Mouse (Mus musculus) midbrain, embryonic 13.5 days (tissue): ENCODE data around the gene Tvp23b. TPM values are rescaled to one million over a fixed set of nuclear protein-coding genes. Genes with fewer than 3 reads are reported as not detected.

ENCODE experiments used
- ATAC-seq: fragments of 200-750 bp; cut with Nextera tagmentation; 2 replicates; pipeline ENCODE4 v1.8.0; 2017; ENCODE audit warnings: mild to moderate bottlenecking, moderate TSS enrichment, moderate library complexity
- H3K27ac ChIP-seq: fragments of 300-500 bp; sonication (generic); 2 replicates; pipeline ENCODE4 v1.5.1; 2015; ENCODE audit warnings: inconsistent platforms, mild to moderate bottlenecking, moderate library complexity
- H3K27me3 ChIP-seq: fragments of 300-500 bp; sonication (generic); 2 replicates; pipeline ENCODE4 v1.6.1; 2015; ENCODE audit warnings: mild to moderate bottlenecking, inconsistent platforms
- H3K36me3 ChIP-seq: fragments of 300-500 bp; sonication (generic); 2 replicates; pipeline ENCODE4 v1.6.1; 2015; ENCODE audit warnings: mild to moderate bottlenecking, inconsistent platforms
- H3K4me1 ChIP-seq: fragments of 300-500 bp; sonication (generic); replicated peaks from 2 replicates; pipeline ENCODE4 v1.6.1; 2015; ENCODE audit warnings: inconsistent platforms
- H3K4me2 ChIP-seq: fragments of 300-500 bp; sonication (generic); replicated peaks from 2 replicates; pipeline ENCODE4 v1.6.1; 2015; ENCODE audit warnings: moderate library complexity, mild to moderate bottlenecking, inconsistent platforms
- H3K4me3 ChIP-seq: fragments of 300-500 bp; sonication (generic); replicated peaks from 2 replicates; pipeline ENCODE4 v1.5.1; 2015; ENCODE audit warnings: mild to moderate bottlenecking, inconsistent platforms
- H3K9ac ChIP-seq: fragments of 300-500 bp; sonication (generic); replicated peaks from 2 replicates; pipeline ENCODE4 v1.6.1; 2015; ENCODE audit warnings: mild to moderate bottlenecking, inconsistent platforms
- H3K9me3 ChIP-seq: fragments of 300-500 bp; sonication (generic); 2 replicates; pipeline ENCODE4 v1.6.1; 2016; ENCODE audit warnings: mild to moderate bottlenecking, inconsistent platforms
- WGBS: fragments of 180-500 bp; shearing (Covaris S2); methylation state at CpG from one replicate; pipeline ENCODE4 v1.1.7; 2015; 5-methylcytosine and 5-hydroxymethylcytosine counted together
- polyA plus RNA-seq: library from polyadenylated mRNA; unstranded; fragments of >200 nt; fragmentation: Nextera tagmentation; extraction: Ambion mirVana; gene quantifications from 2 replicates; pipeline ENCODE4 v1.2.1, GENCODE M21; 2015

Gene Tvp23b
- polyA plus RNA-seq, 1 experiment from 2014 or later: 55.2 TPM

DNA sequence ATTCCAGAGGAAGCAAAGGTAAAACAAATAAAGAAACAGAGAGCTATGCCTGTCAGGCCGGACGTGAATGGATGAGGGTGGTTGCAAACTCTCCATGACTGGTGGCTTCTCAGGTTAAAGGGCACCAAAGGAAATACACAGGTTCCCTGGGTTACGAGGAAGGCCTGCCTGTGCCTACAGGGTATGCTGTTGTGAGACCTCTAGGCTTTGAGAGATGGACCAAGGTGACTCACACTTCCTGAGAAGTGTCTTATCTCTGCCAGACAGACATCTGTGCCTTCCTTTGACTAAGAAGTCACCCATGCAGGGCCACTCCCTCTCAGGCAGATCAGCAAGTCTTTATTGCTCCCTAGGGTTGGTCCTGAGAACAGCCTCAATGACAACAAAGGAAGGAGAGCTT is 50.5 kb downstream of the Tvp23b start:
- H3K4me1 ChIP-seq: no peaks in the 10 kb centered on the region
- WGBS: 80% methylated on average over 3 of the region's 3 CpGs

DNA sequence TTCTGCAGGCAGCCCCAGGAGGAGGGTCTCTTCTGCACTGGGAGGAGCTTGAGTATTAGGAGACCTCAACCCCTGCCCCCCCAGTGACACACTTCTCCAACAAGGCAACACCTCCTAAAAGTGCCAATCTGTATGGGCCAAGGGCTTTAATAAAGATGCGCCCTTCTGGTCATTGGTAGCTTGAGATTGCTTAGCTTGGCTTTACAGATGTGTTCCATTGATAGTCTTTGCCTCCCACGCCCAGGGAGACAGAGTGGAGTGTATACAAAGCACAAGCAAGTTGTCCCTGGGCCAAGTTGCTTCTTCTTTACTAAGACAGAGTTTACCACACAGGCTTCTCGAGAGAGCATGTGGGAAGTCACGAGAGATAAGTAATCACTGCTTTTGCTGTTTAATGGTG is 51.3 kb downstream of the Tvp23b start:
- Histone ChIP-seq H3K9me3 (0 out of 2 replicates have a peak, but pooled peaks cover 3% of the 10 kb centered on the region), H3K27ac (no peak overlapping the region), H3K9ac (no peak overlapping the region), H3K4me3 (no peak overlapping the region), H3K27me3 (no peaks in the 10 kb centered on the region), H3K4me2 (no peak overlapping the region), H3K4me1 (no peaks in the 10 kb centered on the region), H3K36me3 (no peaks in the 10 kb centered on the region)
- no peak for ATAC-seq
- 86% methylated on average over 4 of the region's 4 CpGs for WGBS

More for the DNA sequence above, 50.5 kb downstream of the Tvp23b start:
- Histone ChIP-seq H3K27ac (no peak overlapping the region), H3K4me3 (no peak overlapping the region), H3K9ac (no peak overlapping the region), H3K27me3 (no peaks in the 10 kb centered on the region), H3K4me2 (no peak overlapping the region), H3K36me3 (no peaks in the 10 kb centered on the region), H3K9me3 (0 out of 2 replicates have a peak, but pooled peaks cover 3% of the 10 kb centered on the region)
- ATAC-seq: no peak

DNA sequence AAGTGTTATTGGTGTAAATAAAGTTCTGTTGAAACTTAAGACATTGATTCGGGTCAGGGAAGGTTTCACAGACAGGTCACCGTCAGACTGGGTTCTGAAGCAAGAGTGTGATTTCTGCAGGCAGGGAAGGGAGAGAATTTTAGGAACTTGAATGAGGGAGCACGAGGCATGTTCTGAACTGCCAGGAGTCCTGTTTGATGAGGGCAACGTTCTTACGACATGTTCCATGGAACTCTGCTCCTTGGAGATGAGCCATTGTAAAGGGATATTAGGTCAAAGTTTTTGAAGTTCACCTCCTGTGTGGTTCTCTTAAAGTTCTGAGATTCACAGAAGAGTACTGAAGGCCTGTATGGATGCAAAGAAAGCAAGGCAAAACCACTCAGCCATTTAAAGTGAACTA is 51.9 kb downstream of the Tvp23b start:
- no peak overlapping the region for H3K27ac ChIP-seq
- H3K27me3 ChIP-seq: no peaks in the 10 kb centered on the region
- no peaks in the 10 kb centered on the region for H3K36me3 ChIP-seq
- H3K4me3 ChIP-seq: no peak overlapping the region
- no peak overlapping the region for H3K9ac ChIP-seq
- no peak for ATAC-seq
- 94% methylated on average over 5 of the region's 5 CpGs for WGBS
- 0 out of 2 replicates have a peak, but pooled peaks cover 3% of the 10 kb centered on the region for H3K9me3 ChIP-seq
- no peaks in the 10 kb centered on the region for H3K4me1 ChIP-seq
- H3K4me2 ChIP-seq: no peak overlapping the region

DNA sequence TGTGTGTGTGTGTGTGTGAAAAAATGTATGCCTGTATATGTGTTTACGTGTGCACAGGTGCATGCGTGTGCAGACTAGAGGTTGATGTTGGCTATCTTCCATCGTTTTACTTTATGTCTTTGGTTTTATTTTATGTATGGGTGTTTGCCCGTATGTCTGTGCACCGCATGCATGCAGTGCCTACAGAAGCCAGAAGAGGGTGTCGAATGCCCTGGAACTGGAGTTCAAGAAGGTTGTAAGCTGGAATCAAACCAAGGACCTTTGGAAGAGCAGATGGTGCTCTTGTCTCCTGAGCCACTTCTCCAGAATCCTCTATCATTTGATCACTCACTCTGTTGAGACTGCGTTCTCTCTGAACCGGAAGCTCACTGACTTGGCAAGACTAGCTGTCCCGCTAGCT is 53.8 kb downstream of the Tvp23b start:
- no peak for ATAC-seq
- Histone ChIP-seq H3K4me2 (no peak overlapping the region), H3K9me3 (no peaks in the 10 kb centered on the region), H3K4me3 (no peak overlapping the region), H3K27me3 (no peaks in the 10 kb centered on the region), H3K4me1 (no peaks in the 10 kb centered on the region), H3K9ac (no peak overlapping the region), H3K27ac (no peak overlapping the region), H3K36me3 (no peaks in the 10 kb centered on the region)
- 90% methylated on average over 9 of the region's 9 CpGs for WGBS

DNA sequence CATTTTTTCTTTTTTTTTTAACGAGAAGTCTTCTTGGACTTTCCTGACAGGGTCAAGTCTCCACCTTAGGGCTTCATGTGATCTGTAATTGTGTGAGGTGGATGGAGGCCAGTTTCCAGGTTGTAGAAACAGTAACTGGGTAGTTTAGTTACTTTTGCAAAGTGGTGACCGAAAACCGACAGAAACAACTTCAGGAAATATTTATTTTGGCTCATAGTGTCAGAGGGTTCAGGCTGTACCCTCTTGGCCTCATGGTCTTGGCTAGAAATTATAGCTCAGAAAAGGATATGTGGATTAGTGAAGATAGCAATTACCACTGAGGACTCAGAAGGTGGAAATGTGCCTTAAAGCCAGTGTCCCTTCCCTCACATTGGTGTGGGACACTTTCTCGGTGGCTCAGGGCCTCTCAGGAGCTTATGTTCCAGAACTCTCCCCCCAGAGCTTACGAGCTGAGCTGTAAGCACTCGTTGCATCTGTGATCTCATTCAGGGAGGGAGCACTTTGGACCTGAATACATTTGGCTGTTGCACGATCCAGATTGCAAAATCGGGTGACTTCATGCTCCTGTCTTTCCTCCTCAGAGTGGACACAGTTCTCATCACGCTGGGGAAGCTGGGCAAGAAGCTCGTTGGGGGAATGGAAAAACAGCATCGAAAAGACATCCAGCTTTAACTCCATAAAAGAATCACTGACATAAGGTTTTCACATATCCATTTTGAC is 55.7 kb downstream of the Tvp23b start:
- Histone ChIP-seq H3K27me3 (no peaks in the 10 kb centered on the region), H3K4me1 (no peaks in the 10 kb centered on the region), H3K4me2 (no peak overlapping the region), H3K27ac (no peak overlapping the region), H3K4me3 (no peak overlapping the region), H3K9me3 (no peaks in the 10 kb centered on the region), H3K36me3 (no peaks in the 10 kb centered on the region), H3K9ac (no peak overlapping the region)
- 87% methylated on average over 11 of the region's 11 CpGs for WGBS
- ATAC-seq: no peak

DNA sequence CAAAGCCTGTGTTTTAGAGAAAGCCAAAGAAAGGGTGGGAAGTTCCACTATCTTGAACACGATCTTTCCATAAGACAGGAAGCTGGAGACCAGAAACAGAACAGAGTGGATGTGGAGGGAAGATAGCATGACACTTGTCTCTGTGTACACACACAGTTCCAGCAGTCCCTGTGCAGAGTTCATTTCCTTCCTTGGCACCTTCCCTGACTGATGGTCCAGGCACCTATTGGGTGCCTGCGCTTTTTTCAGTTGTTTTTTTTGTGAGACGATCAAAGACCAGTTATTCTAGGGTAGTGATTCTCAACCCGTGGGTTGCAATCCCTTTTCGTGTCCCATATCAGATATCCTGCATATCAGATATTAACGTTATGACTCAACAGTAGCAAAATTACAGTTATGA is 58.7 kb downstream of the Tvp23b start:
- ATAC-seq: no peak
- WGBS: 88% methylated on average over 6 of the region's 6 CpGs
- no peak overlapping the region for H3K4me2 ChIP-seq
- no peaks in the 10 kb centered on the region for H3K4me1 ChIP-seq
- H3K27me3 ChIP-seq: no peaks in the 10 kb centered on the region
- H3K9me3 ChIP-seq: no peaks in the 10 kb centered on the region
- H3K27ac ChIP-seq: no peak overlapping the region
- no peak overlapping the region for H3K4me3 ChIP-seq
- no peaks in the 10 kb centered on the region for H3K36me3 ChIP-seq
- no peak overlapping the region for H3K9ac ChIP-seq

DNA sequence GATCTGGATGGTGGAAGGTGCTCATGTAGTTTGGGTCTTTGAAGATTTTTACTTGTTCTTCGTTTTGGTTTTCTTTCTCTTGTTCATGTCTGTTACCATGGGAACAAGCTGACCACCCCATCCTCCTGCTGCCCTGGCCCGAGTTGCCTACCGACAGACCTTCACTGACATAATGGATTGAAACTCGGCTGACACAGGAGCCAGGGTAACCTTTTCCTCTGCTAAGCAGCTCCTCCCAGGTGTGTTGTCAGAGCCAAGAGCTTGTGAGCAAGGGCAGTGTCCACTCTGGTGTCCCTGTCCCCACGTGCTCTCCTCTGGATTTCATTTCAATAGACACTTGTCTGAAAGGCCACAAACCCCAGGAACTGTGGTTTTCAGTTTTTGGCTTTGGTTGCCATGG is 59.7 kb downstream of the Tvp23b start:
- Histone ChIP-seq H3K27me3 (no peaks in the 10 kb centered on the region), H3K36me3 (no peaks in the 10 kb centered on the region), H3K4me2 (no peak overlapping the region), H3K9ac (no peak overlapping the region), H3K4me1 (no peaks in the 10 kb centered on the region), H3K27ac (no peak overlapping the region), H3K9me3 (no peaks in the 10 kb centered on the region), H3K4me3 (no peak overlapping the region)
- WGBS: 68% methylated on average over 5 of the region's 5 CpGs
- no peak for ATAC-seq

DNA sequence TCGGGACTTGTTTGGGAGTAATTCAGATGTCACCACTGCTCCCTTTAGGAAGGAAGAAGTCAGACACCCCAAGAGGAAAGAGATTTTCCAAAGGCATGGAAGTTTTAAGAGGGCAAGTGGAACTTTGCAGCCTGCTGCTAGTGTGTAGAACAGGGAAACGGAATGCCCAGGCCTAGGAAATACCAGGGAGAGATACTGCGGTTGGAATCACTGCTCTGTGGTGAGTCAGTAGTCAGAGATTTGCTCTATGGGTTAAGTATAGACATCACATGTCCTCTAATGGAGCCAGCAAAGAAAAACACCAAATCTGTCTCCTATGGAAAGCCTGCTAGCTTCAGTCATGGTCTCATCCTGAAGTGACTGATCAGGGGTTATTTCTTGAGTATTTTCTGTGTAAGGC is 60.9 kb downstream of the Tvp23b start:
- Histone ChIP-seq H3K9me3 (no peaks in the 10 kb centered on the region), H3K27me3 (no peaks in the 10 kb centered on the region), H3K4me2 (no peak overlapping the region), H3K36me3 (no peaks in the 10 kb centered on the region), H3K4me3 (no peak overlapping the region), H3K4me1 (no peaks in the 10 kb centered on the region), H3K9ac (no peak overlapping the region), H3K27ac (no peak overlapping the region)
- 93% methylated on average over 3 of the region's 3 CpGs for WGBS
- no peak for ATAC-seq

DNA sequence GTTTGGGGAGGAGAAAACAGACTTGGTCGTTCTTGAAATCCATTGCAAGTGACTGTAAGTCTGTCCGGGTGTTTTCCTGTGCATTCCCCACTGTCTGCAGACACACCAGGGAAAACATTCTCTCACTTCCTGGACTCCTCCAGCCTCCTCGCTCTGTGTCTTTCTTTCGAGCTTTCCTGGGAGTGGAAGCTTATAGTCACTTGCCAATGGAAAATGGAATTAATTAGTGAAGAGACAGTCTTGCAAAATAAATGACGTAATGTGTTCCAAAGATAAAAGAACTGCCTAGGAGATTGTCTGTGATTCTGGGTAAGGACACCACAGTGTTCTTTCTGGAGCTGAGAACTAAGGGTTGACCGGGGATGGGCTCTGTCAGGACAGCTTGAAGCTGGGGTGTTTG is 64.3 kb downstream of the Tvp23b start:
- WGBS: 83% methylated on average over 6 of the region's 6 CpGs
- H3K27me3 ChIP-seq: no peaks in the 10 kb centered on the region
- H3K4me2 ChIP-seq: no peak overlapping the region
- ATAC-seq: no peak
- no peak overlapping the region for H3K27ac ChIP-seq
- H3K9ac ChIP-seq: no peak overlapping the region
- H3K4me1 ChIP-seq: no peaks in the 10 kb centered on the region
- H3K36me3 ChIP-seq: no peaks in the 10 kb centered on the region
- H3K4me3 ChIP-seq: no peak overlapping the region
- H3K9me3 ChIP-seq: no peaks in the 10 kb centered on the region

DNA sequence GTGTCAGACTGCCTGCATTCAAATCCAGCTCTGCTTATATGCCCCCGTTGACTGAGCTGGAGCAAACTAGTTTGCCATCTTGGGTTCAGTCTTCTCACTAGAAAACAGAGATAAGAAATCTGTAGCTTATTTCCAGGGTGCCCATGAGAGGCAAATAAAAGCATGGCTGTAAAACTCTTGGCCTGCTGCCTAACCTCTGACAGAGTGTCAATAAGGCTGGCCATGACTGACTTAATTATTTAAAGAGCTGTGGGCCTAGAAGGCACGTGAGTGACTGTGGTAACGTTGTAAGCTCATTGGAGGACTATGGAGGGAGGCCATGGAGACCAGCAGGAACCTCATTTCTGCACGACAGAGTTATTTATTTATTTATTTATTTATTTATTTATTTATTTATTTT is 66.3 kb downstream of the Tvp23b start:
- Histone ChIP-seq H3K9me3 (no peaks in the 10 kb centered on the region), H3K36me3 (no peaks in the 10 kb centered on the region), H3K9ac (no peak overlapping the region), H3K4me2 (no peak overlapping the region), H3K4me1 (no peaks in the 10 kb centered on the region), H3K4me3 (no peak overlapping the region), H3K27ac (no peak overlapping the region), H3K27me3 (no peaks in the 10 kb centered on the region)
- no peak for ATAC-seq
- WGBS: 74% methylated on average over 4 of the region's 4 CpGs

DNA sequence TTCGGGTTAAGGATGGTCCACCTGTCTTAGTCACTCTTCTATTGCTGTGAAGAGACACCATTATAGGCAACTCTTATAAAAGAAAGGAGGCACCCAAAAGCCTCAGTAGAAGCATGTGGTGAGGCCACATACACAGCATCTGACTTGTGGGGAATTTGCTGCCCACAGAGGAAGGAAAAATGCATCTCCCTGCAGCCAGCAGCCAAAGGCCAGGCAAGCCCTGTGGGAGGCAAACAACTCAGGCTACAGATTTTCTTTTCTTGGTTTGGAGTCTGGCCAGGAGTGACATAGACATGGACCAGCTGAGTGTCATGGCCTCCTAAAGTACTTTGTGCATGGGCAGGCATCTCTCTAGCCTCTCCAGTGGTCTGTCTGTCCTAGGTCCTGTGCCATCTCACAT is 70.3 kb downstream of the Tvp23b start:
- WGBS: 89% methylated on average over 1 of the region's 1 CpGs

DNA sequence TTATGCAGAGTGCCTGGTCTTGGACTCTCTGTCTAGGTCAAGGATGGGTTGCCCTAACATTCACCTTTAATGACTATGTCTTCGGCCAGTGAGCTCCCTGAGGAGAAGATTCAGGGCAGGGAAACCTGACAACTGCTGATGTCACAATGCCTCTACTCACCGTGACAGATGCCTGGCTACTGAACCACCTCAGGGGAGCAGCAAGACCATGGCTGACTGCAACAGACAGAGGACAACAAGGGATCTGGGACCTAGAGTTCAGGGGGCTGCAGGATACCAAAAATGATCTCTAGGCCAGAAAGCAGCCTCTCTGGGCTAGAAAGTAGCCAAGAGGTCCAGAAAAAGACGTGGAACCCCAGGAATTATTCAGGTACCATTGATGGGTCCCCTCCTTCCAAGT is 71.8 kb downstream of the Tvp23b start, which contains the start of gene Cdrt4:
Gene Cdrt4 (plus strand): TSS at position 182 of the 400 bp plus-strand sequence.
- Histone ChIP-seq H3K27me3 (no peaks in the 10 kb centered on the region), H3K27ac (no peak within 1 kb of the TSS), H3K4me3 (no peak within 1 kb of the TSS), H3K9me3 (no peaks in the 10 kb centered on the region), H3K4me1 (no peaks in the 10 kb centered on the region), H3K9ac (no peak within 1 kb of the TSS), H3K4me2 (no peak within 1 kb of the TSS), H3K36me3 (no peaks in the 10 kb centered on the region)
- no peak for ATAC-seq
- WGBS: 74% methylated on average over 3 of the region's 3 CpGs

More for the DNA sequence above, 70.3 kb downstream of the Tvp23b start:
- Histone ChIP-seq H3K4me3 (no peak overlapping the region), H3K9me3 (no peaks in the 10 kb centered on the region), H3K4me2 (no peak overlapping the region), H3K36me3 (no peaks in the 10 kb centered on the region), H3K27me3 (no peaks in the 10 kb centered on the region), H3K4me1 (no peaks in the 10 kb centered on the region), H3K27ac (no peak overlapping the region), H3K9ac (no peak overlapping the region)
- ATAC-seq: no peak

DNA sequence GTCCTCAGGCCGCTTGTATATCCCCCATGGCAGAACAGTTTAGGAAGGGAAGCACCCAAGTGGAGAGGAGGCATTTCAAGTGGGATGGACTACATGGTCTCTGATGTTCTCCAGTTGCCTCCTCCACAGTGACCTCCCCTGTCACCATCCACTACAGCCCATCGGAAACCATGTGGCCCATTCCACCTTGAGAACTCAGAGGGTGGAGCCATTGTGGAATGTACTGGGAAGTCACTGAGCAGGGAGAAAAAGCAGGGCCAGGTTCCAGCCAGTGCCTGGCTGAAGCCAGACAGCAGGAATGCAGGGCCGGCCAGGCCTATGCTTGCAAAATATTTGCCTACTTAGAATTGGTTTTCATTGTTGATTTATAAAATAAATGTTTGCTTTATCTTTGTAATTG is 75.5 kb downstream of the Tvp23b start:
- no peak for ATAC-seq
- H3K4me1 ChIP-seq: no peaks in the 10 kb centered on the region
- no peak overlapping the region for H3K4me2 ChIP-seq
- WGBS: 97% methylated on average over 2 of the region's 3 CpGs
- no peaks in the 10 kb centered on the region for H3K36me3 ChIP-seq
- H3K27ac ChIP-seq: no peak overlapping the region
- H3K9ac ChIP-seq: no peak overlapping the region
- H3K27me3 ChIP-seq: no peaks in the 10 kb centered on the region
- H3K4me3 ChIP-seq: no peak overlapping the region
- H3K9me3 ChIP-seq: no peaks in the 10 kb centered on the region
